Mouse (Mus musculus) gastrocnemius, adult 18-20 months (tissue): ENCODE results near the gene Mob1a. TPM values are rescaled to one million over a fixed set of nuclear protein-coding genes. Genes with fewer than 3 reads are reported as not detected.
"Not testable (repeated sequence)": the region's sequence is repeated elsewhere in the genome, so short reads cannot be mapped to it uniquely, and the experiment has no call there.

ENCODE experiments used
- DNase-seq: peaks from one replicate; pipeline ENCODE4 v3.0.0; 2021; ENCODE audit warnings: low spot score
- total RNA-seq, 2 experiments: library from RNA; stranded (reverse); gene quantifications; 2 replicates each; pipeline ENCODE4 v1.2.3; 2021

The Mob1a gene
- total RNA-seq, 2 experiments from 2014 or later: 8.0 to 12.4 TPM

GRCm38 (mm10) chr6:83341387-83341786 is 15.6 kb downstream of the Mob1a start:
- DNase-seq: no peak

GRCm38 (mm10) chr6:83342957-83343356 is 17.1 kb downstream of the Mob1a start:
- no peak for DNase-seq

GRCm38 (mm10) chr6:83345285-83345684 is 19.5 kb downstream of the Mob1a start:
- DNase-seq: not testable (repeated sequence)

- no peak for DNase-seq
These were observed 22.1 kb downstream of the Mob1a start for GRCm38 (mm10) chr6:83347916-83348315.

- no peak for DNase-seq
These were observed 23.1 kb downstream of the Mob1a start, which contains the start of gene Bola3 for GRCm38 (mm10) chr6:83348873-83349272. TSS of gene Bola3 (plus strand) at chr6:83349147.

GRCm38 (mm10) chr6:83349274-83349958 is 23.6 kb downstream of the Mob1a start:
- DNase-seq: peak; percentile 91

- DNase-seq: no peak
These were observed 24.4 kb downstream of the Mob1a start for GRCm38 (mm10) chr6:83350172-83350571.

GRCm38 (mm10) chr6:83350851-83351405 is 25.1 kb downstream of the Mob1a start:
- no peak for DNase-seq

- no peak for DNase-seq
These were observed 25.8 kb downstream of the Mob1a start for GRCm38 (mm10) chr6:83351490-83352160.

- no peak for DNase-seq
These were observed 27.0 kb downstream of the Mob1a start for GRCm38 (mm10) chr6:83352666-83353410.

GRCm38 (mm10) chr6:83354856-83355781 is 29.3 kb downstream of the Mob1a start:
- no peak for DNase-seq

- DNase-seq: peak; percentile 83
These were observed 30.8 kb downstream of the Mob1a start for GRCm38 (mm10) chr6:83356569-83357138.

- DNase-seq: no peak
These were observed 31.6 kb downstream of the Mob1a start for GRCm38 (mm10) chr6:83357436-83357835.

GRCm38 (mm10) chr6:83361523-83362248 is 35.9 kb downstream of the Mob1a start:
- DNase-seq: no peak

- DNase-seq: no peak
These were observed 37.3 kb downstream of the Mob1a start for GRCm38 (mm10) chr6:83363075-83363474.

- peak; percentile 27 for DNase-seq
These were observed 44.6 kb downstream of the Mob1a start for GRCm38 (mm10) chr6:83370316-83370965.

GRCm38 (mm10) chr6:83371350-83371749 is 45.5 kb downstream of the Mob1a start:
- DNase-seq: no peak

- DNase-seq: no peak
These were observed 48.0 kb downstream of the Mob1a start for GRCm38 (mm10) chr6:83373704-83374300.
